Mouse (Mus musculus): ENCODE measurements around the gene Armc12. TPM values are rescaled to one million over a fixed set of nuclear protein-coding genes. Genes with fewer than 3 reads are reported as not detected.
A peak's percentile ranks its signal among the peaks of the same experiment; 100 is the strongest.

The Armc12 gene
- polyA plus RNA-seq, 1 experiment, result 0.05 TPM

- no peak for DNase-seq (ENCODE audit: low read depth)
- TF ChIP-seq CTCF (IDR thresholded peaks at IDR 0.05; ENCODE audit: borderline replicate concordance, extremely low read depth, insufficient read depth, insufficient read length) (no peak), POLR2A (IDR thresholded peaks at IDR 0.05; ENCODE audit: borderline replicate concordance, extremely low read depth, insufficient read depth, insufficient read length, poor library complexity, severe bottlenecking) (no peak)
Observed at GRCm38 (mm10) chr17:28572941-28573340, 42.3 kb downstream of the Armc12 start.

- TF ChIP-seq CTCF (IDR thresholded peaks at IDR 0.05; ENCODE audit: borderline replicate concordance, extremely low read depth, insufficient read depth, insufficient read length) (no peak), POLR2A (IDR thresholded peaks at IDR 0.05; ENCODE audit: borderline replicate concordance, extremely low read depth, insufficient read depth, insufficient read length, poor library complexity, severe bottlenecking) (no peak)
- peak; percentile 77 for DNase-seq (ENCODE audit: low read depth)
Observed at GRCm38 (mm10) chr17:28575244-28576125, 44.9 kb downstream of the Armc12 start, which contains the start of gene Lhfpl5. Gene Lhfpl5, plus strand, starts transcription at chr17:28575641.

GRCm38 (mm10) chr17:28580396-28580795 is 49.8 kb downstream of the Armc12 start:
- peak; percentile 58 for DNase-seq (ENCODE audit: low read depth)
- no peak for TF ChIP-seq POLR2A (IDR thresholded peaks at IDR 0.05; ENCODE audit: borderline replicate concordance, extremely low read depth, insufficient read depth, insufficient read length, poor library complexity, severe bottlenecking)
- no peak for TF ChIP-seq CTCF (IDR thresholded peaks at IDR 0.05; ENCODE audit: borderline replicate concordance, extremely low read depth, insufficient read depth, insufficient read length)

- no peak for DNase-seq (ENCODE audit: low read depth)
- TF ChIP-seq POLR2A (IDR thresholded peaks at IDR 0.05; ENCODE audit: borderline replicate concordance, extremely low read depth, insufficient read depth, insufficient read length, poor library complexity, severe bottlenecking) (no peak), CTCF (IDR thresholded peaks at IDR 0.05; ENCODE audit: borderline replicate concordance, extremely low read depth, insufficient read depth, insufficient read length) (no peak)
Observed at GRCm38 (mm10) chr17:28581056-28581455, 50.5 kb downstream of the Armc12 start.

GRCm38 (mm10) chr17:28586509-28586908 is 55.9 kb downstream of the Armc12 start:
- DNase-seq (ENCODE audit: low read depth), result no peak
- TF ChIP-seq POLR2A (IDR thresholded peaks at IDR 0.05; ENCODE audit: borderline replicate concordance, extremely low read depth, insufficient read depth, insufficient read length, poor library complexity, severe bottlenecking), result no peak
- TF ChIP-seq CTCF (IDR thresholded peaks at IDR 0.05; ENCODE audit: borderline replicate concordance, extremely low read depth, insufficient read depth, insufficient read length), result no peak

- no peak for DNase-seq (ENCODE audit: low read depth)
- TF ChIP-seq POLR2A (IDR thresholded peaks at IDR 0.05; ENCODE audit: borderline replicate concordance, extremely low read depth, insufficient read depth, insufficient read length, poor library complexity, severe bottlenecking) (no peak), CTCF (IDR thresholded peaks at IDR 0.05; ENCODE audit: borderline replicate concordance, extremely low read depth, insufficient read depth, insufficient read length) (no peak)
Observed at GRCm38 (mm10) chr17:28588591-28588990, 58.0 kb downstream of the Armc12 start.

Other genes with a start within 250 kb of the Armc12 start
- gene Fance, start 217.3 kb upstream of the Armc12 start, polyA plus RNA-seq (2012; rRNA removed), result 14.2 and 19.6 TPM in 2 replicates
- 1,651 and 1,905 TPM in 2 replicates for gene Rpl10a, start 202.3 kb upstream of the Armc12 start, polyA plus RNA-seq (2012; rRNA removed)
- gene Tead3, start 180.0 kb upstream of the Armc12 start, polyA plus RNA-seq (2012; rRNA removed), result 15.6 and 16.4 TPM in 2 replicates
- gene Tulp1, start 165.6 kb upstream of the Armc12 start, polyA plus RNA-seq (2012; rRNA removed), result 1.3 and 1.9 TPM in 2 replicates
- gene Fkbp5, start 13.3 kb upstream of the Armc12 start, polyA plus RNA-seq (2012; rRNA removed), result 27.9 and 34.3 TPM in 2 replicates
- 0.21 TPM in 1 of 2 replicates, not detected in the other for gene Clpsl2, start 18.6 kb downstream of the Armc12 start, polyA plus RNA-seq (2012; rRNA removed)
- gene Clps, start 30.0 kb downstream of the Armc12 start, polyA plus RNA-seq (2012; rRNA removed), result not detected in 2 replicates
- gene Lhfpl5, start 44.8 kb downstream of the Armc12 start, polyA plus RNA-seq (2012; rRNA removed), result 5.9 and 6.4 TPM in 2 replicates
- gene Srpk1, start 91.9 kb downstream of the Armc12 start, polyA plus RNA-seq (2012; rRNA removed), result 61.8 and 75.6 TPM in 2 replicates
- 3.1 and 3.2 TPM in 2 replicates for gene Slc26a8, start 159.4 kb downstream of the Armc12 start, polyA plus RNA-seq (2012; rRNA removed)
- 64.7 and 66.2 TPM in 2 replicates for gene Mapk14, start 160.5 kb downstream of the Armc12 start, polyA plus RNA-seq (2012; rRNA removed)
- gene AC170998.1, start 195.3 kb downstream of the Armc12 start, polyA plus RNA-seq (2012; rRNA removed), result 0.53 and 0.89 TPM in 2 replicates
- 1.3 and 2.1 TPM in 2 replicates for gene Mapk13, start 238.5 kb downstream of the Armc12 start, polyA plus RNA-seq (2012; rRNA removed)

Measured in brain, embryonic 14.5 days (tissue).